Mouse (Mus musculus): ENCODE measurements around the gene Stard13. TPM values are rescaled to one million over a fixed set of nuclear protein-coding genes. Genes with fewer than 3 reads are reported as not detected.
A peak's percentile ranks its signal among the peaks of the same experiment; 100 is the strongest.

The Stard13 gene
- polyA plus RNA-seq, 1 experiment from 2014 or later = 17.8 TPM

- H3K27me3 ChIP-seq (replicated peaks) = no peaks in the 10 kb centered on the region
- 4% methylated on average over 1 of the region's 1 CpGs for WGBS
- H3K9me3 ChIP-seq = no peaks in the 10 kb centered on the region
- H3K4me2 ChIP-seq = peak overlapping the region; percentile 29; the same call in 1 of the 2 replicates
- H3K27ac ChIP-seq = peak overlapping the region; percentile 74
- ATAC-seq (ENCODE audit: insufficient read depth, low FRiP score, low read depth) = no peak
- peaks cover 13% of the 10 kb centered on the region; the same call in 1 of the 2 replicates for H3K4me1 ChIP-seq
- no peak overlapping the region for H3K4me3 ChIP-seq (replicated peaks)
- no peak overlapping the region for H3K9ac ChIP-seq
- H3K36me3 ChIP-seq = no peaks in the 10 kb centered on the region
Observed at GRCm38 (mm10) chr5:151022939-151023338, 210.7 kb downstream of the Stard13 start.

- Histone ChIP-seq H3K4me1 (peaks cover 13% of the 10 kb centered on the region; the same call in 1 of the 2 replicates), H3K9me3 (no peaks in the 10 kb centered on the region), H3K4me2 (no peak overlapping the region), H3K9ac (no peak overlapping the region), H3K4me3 (replicated peaks) (no peak overlapping the region), H3K27me3 (replicated peaks) (no peaks in the 10 kb centered on the region), H3K27ac (no peak overlapping the region), H3K36me3 (no peaks in the 10 kb centered on the region)
- ATAC-seq (ENCODE audit: insufficient read depth, low FRiP score, low read depth) = no peak
- WGBS = 69% methylated on average over 7 of the region's 7 CpGs
Observed at GRCm38 (mm10) chr5:151022026-151022425, 211.6 kb downstream of the Stard13 start.

- Histone ChIP-seq H3K36me3 (no peaks in the 10 kb centered on the region), H3K9me3 (no peaks in the 10 kb centered on the region), H3K4me2 (no peak overlapping the region), H3K9ac (no peak overlapping the region), H3K4me3 (replicated peaks) (no peak overlapping the region), H3K4me1 (peaks cover 13% of the 10 kb centered on the region; the same call in 1 of the 2 replicates), H3K27me3 (replicated peaks) (no peaks in the 10 kb centered on the region), H3K27ac (no peak overlapping the region)
- no peak for ATAC-seq (ENCODE audit: insufficient read depth, low FRiP score, low read depth)
- 68% methylated on average over 14 of the region's 14 CpGs for WGBS
Observed at GRCm38 (mm10) chr5:151020831-151021230, 212.8 kb downstream of the Stard13 start.

- H3K4me3 ChIP-seq (replicated peaks) = no peak overlapping the region
- WGBS = 59% methylated on average over 13 of the region's 13 CpGs
- H3K27ac ChIP-seq = no peak overlapping the region
- H3K4me2 ChIP-seq = no peak overlapping the region
- no peak for ATAC-seq (ENCODE audit: insufficient read depth, low FRiP score, low read depth)
- H3K4me1 ChIP-seq = peaks cover 13% of the 10 kb centered on the region; the same call in 1 of the 2 replicates
- no peaks in the 10 kb centered on the region for H3K27me3 ChIP-seq (replicated peaks)
- no peak overlapping the region for H3K9ac ChIP-seq
- no peaks in the 10 kb centered on the region for H3K9me3 ChIP-seq
- no peaks in the 10 kb centered on the region for H3K36me3 ChIP-seq
Observed at GRCm38 (mm10) chr5:151020031-151020820, 213.4 kb downstream of the Stard13 start.

- WGBS = 36% methylated on average over 5 of the region's 5 CpGs
- Histone ChIP-seq H3K4me1 (0 out of 2 replicates have a peak, but pooled peaks cover 13% of the 10 kb centered on the region), H3K27ac (peak overlapping the region; percentile 46), H3K27me3 (replicated peaks) (no peaks in the 10 kb centered on the region), H3K4me2 (no peak overlapping the region), H3K4me3 (replicated peaks) (no peak overlapping the region), H3K36me3 (no peaks in the 10 kb centered on the region), H3K9me3 (no peaks in the 10 kb centered on the region), H3K9ac (no peak overlapping the region)
- no peak for ATAC-seq (ENCODE audit: insufficient read depth, low FRiP score, low read depth)
Observed at GRCm38 (mm10) chr5:151018959-151019358, 214.7 kb downstream of the Stard13 start.

- no peaks in the 10 kb centered on the region for H3K36me3 ChIP-seq
- 0 out of 2 replicates have a peak overlapping the region, but pooled peaks have one; percentile 12 for H3K27ac ChIP-seq
- WGBS = 66% methylated on average over 5 of the region's 5 CpGs
- no peak for ATAC-seq (ENCODE audit: insufficient read depth, low FRiP score, low read depth)
- 0 out of 2 replicates have a peak, but pooled peaks cover 10% of the 10 kb centered on the region for H3K4me1 ChIP-seq
- no peak overlapping the region for H3K4me2 ChIP-seq
- no peak overlapping the region for H3K4me3 ChIP-seq (replicated peaks)
- no peak overlapping the region for H3K9ac ChIP-seq
- no peaks in the 10 kb centered on the region for H3K27me3 ChIP-seq (replicated peaks)
- no peaks in the 10 kb centered on the region for H3K9me3 ChIP-seq
Observed at GRCm38 (mm10) chr5:151018450-151018849, 215.2 kb downstream of the Stard13 start.

GRCm38 (mm10) chr5:151004216-151004755, 229.3 kb downstream of the Stard13 start:
- Histone ChIP-seq H3K36me3 (no peaks in the 10 kb centered on the region), H3K27ac (no peak overlapping the region), H3K4me1 (no peaks in the 10 kb centered on the region), H3K4me2 (no peak overlapping the region), H3K27me3 (replicated peaks) (no peaks in the 10 kb centered on the region), H3K9me3 (no peaks in the 10 kb centered on the region), H3K4me3 (replicated peaks) (no peak overlapping the region), H3K9ac (no peak overlapping the region)
- 63% methylated on average over 1 of the region's 1 CpGs for WGBS
- ATAC-seq (ENCODE audit: insufficient read depth, low FRiP score, low read depth) = no peak

- no peak for ATAC-seq (ENCODE audit: insufficient read depth, low FRiP score, low read depth)
- H3K4me2 ChIP-seq = no peak overlapping the region
- no peak overlapping the region for H3K4me3 ChIP-seq (replicated peaks)
- no peaks in the 10 kb centered on the region for H3K27me3 ChIP-seq (replicated peaks)
- 93% methylated on average over 4 of the region's 4 CpGs for WGBS
- H3K36me3 ChIP-seq = no peaks in the 10 kb centered on the region
- H3K9me3 ChIP-seq = no peaks in the 10 kb centered on the region
- no peaks in the 10 kb centered on the region for H3K4me1 ChIP-seq
- no peak overlapping the region for H3K9ac ChIP-seq
- H3K27ac ChIP-seq = no peak overlapping the region
Observed at GRCm38 (mm10) chr5:151002051-151002450, 231.6 kb downstream of the Stard13 start.

- no peaks in the 10 kb centered on the region for H3K9me3 ChIP-seq
- H3K36me3 ChIP-seq = no peaks in the 10 kb centered on the region
- WGBS = 77% methylated on average over 7 of the region's 7 CpGs
- no peaks in the 10 kb centered on the region for H3K27me3 ChIP-seq (replicated peaks)
- H3K27ac ChIP-seq = no peak overlapping the region
- no peak overlapping the region for H3K9ac ChIP-seq
- H3K4me2 ChIP-seq = no peak overlapping the region
- no peak overlapping the region for H3K4me3 ChIP-seq (replicated peaks)
- no peak for ATAC-seq (ENCODE audit: insufficient read depth, low FRiP score, low read depth)
- no peaks in the 10 kb centered on the region for H3K4me1 ChIP-seq
Observed at GRCm38 (mm10) chr5:151001111-151001510, 232.5 kb downstream of the Stard13 start.

GRCm38 (mm10) chr5:150996586-150996985, 237.1 kb downstream of the Stard13 start:
- WGBS = 63% methylated on average over 2 of the region's 2 CpGs
- 0 out of 2 replicates have a peak, but pooled peaks have one; percentile 31 for ATAC-seq (ENCODE audit: insufficient read depth, low FRiP score, low read depth)
- no peaks in the 10 kb centered on the region for H3K36me3 ChIP-seq
- H3K4me1 ChIP-seq = no peaks in the 10 kb centered on the region
- no peak overlapping the region for H3K4me2 ChIP-seq
- no peaks in the 10 kb centered on the region for H3K9me3 ChIP-seq
- H3K9ac ChIP-seq = no peak overlapping the region
- H3K4me3 ChIP-seq (replicated peaks) = no peak overlapping the region
- no peak overlapping the region for H3K27ac ChIP-seq
- H3K27me3 ChIP-seq (replicated peaks) = no peaks in the 10 kb centered on the region

- no peaks in the 10 kb centered on the region for H3K9me3 ChIP-seq
- H3K9ac ChIP-seq = no peak overlapping the region
- ATAC-seq (ENCODE audit: insufficient read depth, low FRiP score, low read depth) = no peak
- no peak overlapping the region for H3K27ac ChIP-seq
- H3K4me3 ChIP-seq (replicated peaks) = no peak overlapping the region
- H3K4me1 ChIP-seq = no peaks in the 10 kb centered on the region
- no peaks in the 10 kb centered on the region for H3K27me3 ChIP-seq (replicated peaks)
- no peak overlapping the region for H3K4me2 ChIP-seq
- no peaks in the 10 kb centered on the region for H3K36me3 ChIP-seq
- 88% methylated on average over 7 of the region's 7 CpGs for WGBS
Observed at GRCm38 (mm10) chr5:150994096-150994495, 239.5 kb downstream of the Stard13 start.

Data from stomach, embryonic 15.5 days (tissue).